Mouse (Mus musculus) midbrain, embryonic 16.5 days (tissue): ENCODE data around the gene Aktip. TPM values are rescaled to one million over a fixed set of nuclear protein-coding genes. Genes with fewer than 3 reads are reported as not detected.

ENCODE experiments used
- ATAC-seq: fragments of 200-750 bp; cut with Nextera tagmentation; 2 replicates; pipeline ENCODE4 v1.8.0; 2017; ENCODE audit warnings: moderate TSS enrichment
- H3K27ac ChIP-seq: fragments of 300-500 bp; sonication (generic); 2 replicates; pipeline ENCODE4 v1.5.1; 2014; ENCODE audit warnings: mild to moderate bottlenecking, low read length, mixed read lengths
- H3K27me3 ChIP-seq: fragments of 300-500 bp; sonication (generic); 2 replicates; pipeline ENCODE4 v1.6.1; 2014; ENCODE audit warnings: low read depth, low read length, mixed read lengths; ENCODE audit not compliant: control insufficient read depth, insufficient read depth
- H3K36me3 ChIP-seq: fragments of 300-500 bp; sonication (generic); 2 replicates; pipeline ENCODE4 v1.6.1; 2014; ENCODE audit warnings: mild to moderate bottlenecking, low read length, moderate library complexity, mixed read lengths; ENCODE audit not compliant: control insufficient read depth, insufficient read depth
- H3K4me1 ChIP-seq: fragments of 300-500 bp; sonication (generic); 2 replicates; pipeline ENCODE4 v1.6.1; 2014; ENCODE audit warnings: mild to moderate bottlenecking, low read length, mixed read lengths; ENCODE audit not compliant: control insufficient read depth, insufficient read depth
- H3K4me2 ChIP-seq: fragments of 300-500 bp; sonication (generic); 2 replicates; pipeline ENCODE4 v1.6.1; 2014; ENCODE audit warnings: mild to moderate bottlenecking, low read length, mixed read lengths
- H3K4me3 ChIP-seq: fragments of 300-500 bp; sonication (generic); 2 replicates; pipeline ENCODE4 v1.5.1; 2014; ENCODE audit warnings: low read depth, mild to moderate bottlenecking, low read length, moderate library complexity, mixed read lengths
- H3K9ac ChIP-seq: fragments of 300-500 bp; sonication (generic); 2 replicates; pipeline ENCODE4 v1.6.1; 2014; ENCODE audit warnings: low read depth, low read length, mixed read lengths
- H3K9me3 ChIP-seq: fragments of 300-500 bp; sonication (generic); replicated peaks from 2 replicates; pipeline ENCODE4 v1.6.1; 2014; ENCODE audit warnings: mild to moderate bottlenecking, low read length, mixed read lengths; ENCODE audit not compliant: control insufficient read depth, poor library complexity, severe bottlenecking
- WGBS: fragments of 180-500 bp; shearing (Covaris S2); extraction: QIAGEN DNeasy Blood & Tissue Kit; methylation state at CpG from one replicate; pipeline ENCODE4 v1.1.7; 2014; 5-methylcytosine and 5-hydroxymethylcytosine counted together
- polyA plus RNA-seq: library from polyadenylated mRNA; unstranded; fragments of >200 nt; fragmentation: Nextera tagmentation; extraction: Ambion mirVana; gene quantifications from 2 replicates; pipeline ENCODE4 v1.2.1, GENCODE M21; 2015

Gene Aktip
- polyA plus RNA-seq, 1 experiment from 2014 or later = 141 TPM

GRCm38 (mm10) chr8:91126786-91127185 is 73.0 kb downstream of the Aktip start:
- no peaks in the 10 kb centered on the region for H3K27me3 ChIP-seq
- H3K4me1 ChIP-seq = peaks cover 4% of the 10 kb centered on the region
- H3K4me2 ChIP-seq = no peak overlapping the region
- WGBS = 92% methylated on average over 8 of the region's 8 CpGs
- H3K36me3 ChIP-seq = peaks cover 45% of the 10 kb centered on the region
- no peak overlapping the region for H3K27ac ChIP-seq
- ATAC-seq = no peak
- no peak overlapping the region for H3K4me3 ChIP-seq
- H3K9ac ChIP-seq = no peak overlapping the region
- no peaks in the 10 kb centered on the region for H3K9me3 ChIP-seq

GRCm38 (mm10) chr8:91124315-91124714 is 75.5 kb downstream of the Aktip start:
- no peak overlapping the region for H3K27ac ChIP-seq
- H3K27me3 ChIP-seq = no peaks in the 10 kb centered on the region
- no peaks in the 10 kb centered on the region for H3K4me1 ChIP-seq
- peaks cover 57% of the 10 kb centered on the region for H3K36me3 ChIP-seq
- H3K9ac ChIP-seq = no peak overlapping the region
- 96% methylated on average over 5 of the region's 5 CpGs for WGBS
- no peak overlapping the region for H3K4me2 ChIP-seq
- no peak overlapping the region for H3K4me3 ChIP-seq
- H3K9me3 ChIP-seq = no peaks in the 10 kb centered on the region
- ATAC-seq = no peak

GRCm38 (mm10) chr8:91118131-91118530 is 81.6 kb downstream of the Aktip start:
- no peak for ATAC-seq
- Histone ChIP-seq H3K27me3 (no peaks in the 10 kb centered on the region), H3K4me1 (no peaks in the 10 kb centered on the region), H3K4me2 (no peak overlapping the region), H3K27ac (no peak overlapping the region), H3K9me3 (no peaks in the 10 kb centered on the region), H3K9ac (no peak overlapping the region), H3K36me3 (peaks cover 41% of the 10 kb centered on the region), H3K4me3 (no peak overlapping the region)
- 75% methylated on average over 3 of the region's 3 CpGs for WGBS

- ATAC-seq = no peak
- no peak overlapping the region for H3K27ac ChIP-seq
- H3K4me1 ChIP-seq = no peaks in the 10 kb centered on the region
- no peak overlapping the region for H3K9ac ChIP-seq
- no peak overlapping the region for H3K4me3 ChIP-seq
- WGBS = 96% methylated on average over 4 of the region's 4 CpGs
- no peaks in the 10 kb centered on the region for H3K9me3 ChIP-seq
- H3K36me3 ChIP-seq = peaks cover 41% of the 10 kb centered on the region
- H3K27me3 ChIP-seq = no peaks in the 10 kb centered on the region
- H3K4me2 ChIP-seq = no peak overlapping the region
Observed at GRCm38 (mm10) chr8:91117537-91117936, 82.2 kb downstream of the Aktip start.

GRCm38 (mm10) chr8:91114910-91115309 is 84.9 kb downstream of the Aktip start:
- peaks cover 35% of the 10 kb centered on the region for H3K36me3 ChIP-seq
- H3K4me3 ChIP-seq = no peak overlapping the region
- no peak overlapping the region for H3K4me2 ChIP-seq
- WGBS = 82% methylated on average over 11 of the region's 11 CpGs
- no peaks in the 10 kb centered on the region for H3K27me3 ChIP-seq
- H3K9me3 ChIP-seq = no peaks in the 10 kb centered on the region
- ATAC-seq = no peak
- no peaks in the 10 kb centered on the region for H3K4me1 ChIP-seq
- no peak overlapping the region for H3K27ac ChIP-seq
- H3K9ac ChIP-seq = no peak overlapping the region

- Histone ChIP-seq H3K4me1 (no peaks in the 10 kb centered on the region), H3K27ac (no peak overlapping the region), H3K4me3 (no peak overlapping the region), H3K36me3 (peaks cover 33% of the 10 kb centered on the region), H3K4me2 (no peak overlapping the region), H3K9me3 (no peaks in the 10 kb centered on the region), H3K9ac (no peak overlapping the region), H3K27me3 (no peaks in the 10 kb centered on the region)
- ATAC-seq = no peak
- WGBS = 95% methylated on average over 5 of the region's 5 CpGs
Observed at GRCm38 (mm10) chr8:91114428-91114827, 85.3 kb downstream of the Aktip start.

GRCm38 (mm10) chr8:91111868-91112477 is 87.8 kb downstream of the Aktip start:
- WGBS = 87% methylated on average over 5 of the region's 5 CpGs
- H3K4me1 ChIP-seq = no peaks in the 10 kb centered on the region
- no peaks in the 10 kb centered on the region for H3K27me3 ChIP-seq
- H3K27ac ChIP-seq = no peak overlapping the region
- no peak overlapping the region for H3K9ac ChIP-seq
- H3K36me3 ChIP-seq = peaks cover 29% of the 10 kb centered on the region
- no peak for ATAC-seq
- H3K4me3 ChIP-seq = no peak overlapping the region
- no peak overlapping the region for H3K4me2 ChIP-seq
- H3K9me3 ChIP-seq = no peaks in the 10 kb centered on the region

- Histone ChIP-seq H3K36me3 (peaks cover 18% of the 10 kb centered on the region), H3K4me2 (no peak overlapping the region), H3K9ac (no peak overlapping the region), H3K27me3 (no peaks in the 10 kb centered on the region), H3K27ac (no peak overlapping the region), H3K4me1 (no peaks in the 10 kb centered on the region), H3K4me3 (no peak overlapping the region), H3K9me3 (no peaks in the 10 kb centered on the region)
- ATAC-seq = no peak
- WGBS = 89% methylated on average over 12 of the region's 12 CpGs
Observed at GRCm38 (mm10) chr8:91106271-91106670, 93.5 kb downstream of the Aktip start.

- Histone ChIP-seq H3K27me3 (no peaks in the 10 kb centered on the region), H3K4me2 (no peak overlapping the region), H3K27ac (no peak overlapping the region), H3K9me3 (no peaks in the 10 kb centered on the region), H3K4me1 (no peaks in the 10 kb centered on the region), H3K4me3 (no peak overlapping the region), H3K36me3 (peaks cover 18% of the 10 kb centered on the region), H3K9ac (no peak overlapping the region)
- WGBS = 94% methylated on average over 6 of the region's 6 CpGs
- ATAC-seq = no peak
Observed at GRCm38 (mm10) chr8:91098106-91098505, 101.7 kb downstream of the Aktip start.
